Mouse (Mus musculus): ENCODE results near the gene Rin1. TPM values are rescaled to one million over a fixed set of nuclear protein-coding genes. Genes with fewer than 3 reads are reported as not detected.

Gene Rin1
- polyA plus RNA-seq, 1 experiment, result 0.13 TPM

- Histone ChIP-seq H3K4me1 (ENCODE audit: control insufficient read depth) (peaks cover 18% of the 10 kb centered on the region), H3K27me3 (ENCODE audit: control insufficient read depth) (peaks cover 47% of the 10 kb centered on the region), H3K9me3 (ENCODE audit: control insufficient read depth, low read length) (no peaks in the 10 kb centered on the region), H3K36me3 (ENCODE audit: control insufficient read depth) (peaks cover 27% of the 10 kb centered on the region), H3K4me3 (replicated peaks) (no peak overlapping the region)
- TF ChIP-seq GATA1 (IDR thresholded peaks at IDR 0.05; ENCODE audit: low read length), result no peak
- TF ChIP-seq TAL1 (IDR thresholded peaks at IDR 0.05; ENCODE audit: low read length), result no peak
Measured at GRCm38 (mm10) chr19:5052166-5052822, 2.0 kb downstream of the Rin1 start.

- Histone ChIP-seq H3K4me1 (ENCODE audit: control insufficient read depth) (peaks cover 23% of the 10 kb centered on the region), H3K9me3 (ENCODE audit: control insufficient read depth, low read length) (no peaks in the 10 kb centered on the region), H3K4me3 (replicated peaks) (no peak overlapping the region), H3K27me3 (ENCODE audit: control insufficient read depth) (peaks cover 47% of the 10 kb centered on the region), H3K36me3 (ENCODE audit: control insufficient read depth) (peaks cover 21% of the 10 kb centered on the region)
- no peak for TF ChIP-seq TAL1 (IDR thresholded peaks at IDR 0.05; ENCODE audit: low read length)
- TF ChIP-seq GATA1 (IDR thresholded peaks at IDR 0.05; ENCODE audit: low read length), result no peak
Measured at GRCm38 (mm10) chr19:5052853-5053252, 2.6 kb downstream of the Rin1 start.

GRCm38 (mm10) chr19:5053909-5054308 lies 3.6 kb downstream of the Rin1 start:
- TF ChIP-seq GATA1 (IDR thresholded peaks at IDR 0.05; ENCODE audit: low read length) (no peak), TAL1 (IDR thresholded peaks at IDR 0.05; ENCODE audit: low read length) (no peak)
- Histone ChIP-seq H3K36me3 (ENCODE audit: control insufficient read depth) (peaks cover 11% of the 10 kb centered on the region), H3K27me3 (ENCODE audit: control insufficient read depth) (peaks cover 47% of the 10 kb centered on the region), H3K9me3 (ENCODE audit: control insufficient read depth, low read length) (no peaks in the 10 kb centered on the region), H3K4me3 (replicated peaks) (no peak overlapping the region), H3K4me1 (ENCODE audit: control insufficient read depth) (peaks cover 34% of the 10 kb centered on the region)

- Histone ChIP-seq H3K4me1 (ENCODE audit: control insufficient read depth) (peaks cover 49% of the 10 kb centered on the region), H3K27me3 (ENCODE audit: control insufficient read depth) (peaks cover 35% of the 10 kb centered on the region), H3K36me3 (ENCODE audit: control insufficient read depth) (no peaks in the 10 kb centered on the region), H3K4me3 (replicated peaks) (no peak overlapping the region), H3K9me3 (ENCODE audit: control insufficient read depth, low read length) (no peaks in the 10 kb centered on the region)
- TF ChIP-seq GATA1 (IDR thresholded peaks at IDR 0.05; ENCODE audit: low read length) (no peak), TAL1 (IDR thresholded peaks at IDR 0.05; ENCODE audit: low read length) (no peak)
Measured at GRCm38 (mm10) chr19:5056251-5056650, 6.0 kb downstream of the Rin1 start.

- Histone ChIP-seq H3K27me3 (ENCODE audit: control insufficient read depth) (peaks cover 16% of the 10 kb centered on the region), H3K4me3 (replicated peaks) (no peak overlapping the region), H3K36me3 (ENCODE audit: control insufficient read depth) (no peaks in the 10 kb centered on the region), H3K4me1 (ENCODE audit: control insufficient read depth) (peaks cover 55% of the 10 kb centered on the region), H3K9me3 (ENCODE audit: control insufficient read depth, low read length) (no peaks in the 10 kb centered on the region)
- no peak for TF ChIP-seq TAL1 (IDR thresholded peaks at IDR 0.05; ENCODE audit: low read length)
- TF ChIP-seq GATA1 (IDR thresholded peaks at IDR 0.05; ENCODE audit: low read length), result no peak
Measured at GRCm38 (mm10) chr19:5057876-5058775, 7.8 kb downstream of the Rin1 start.

GRCm38 (mm10) chr19:5058801-5059771 lies 8.8 kb downstream of the Rin1 start:
- peaks cover 7% of the 10 kb centered on the region; the same call in 1 of the 2 replicates for H3K27me3 ChIP-seq (ENCODE audit: control insufficient read depth)
- H3K36me3 ChIP-seq (ENCODE audit: control insufficient read depth), result no peaks in the 10 kb centered on the region
- H3K9me3 ChIP-seq (ENCODE audit: control insufficient read depth, low read length), result no peaks in the 10 kb centered on the region
- TF ChIP-seq TAL1 (IDR thresholded peaks at IDR 0.05; ENCODE audit: low read length), result no peak
- no peak for TF ChIP-seq GATA1 (IDR thresholded peaks at IDR 0.05; ENCODE audit: low read length)
- H3K4me3 ChIP-seq (replicated peaks), result no peak overlapping the region
- H3K4me1 ChIP-seq (ENCODE audit: control insufficient read depth), result peaks cover 51% of the 10 kb centered on the region

- no peak for TF ChIP-seq TAL1 (IDR thresholded peaks at IDR 0.05; ENCODE audit: low read length)
- TF ChIP-seq GATA1 (IDR thresholded peaks at IDR 0.05; ENCODE audit: low read length), result no peak
- no peaks in the 10 kb centered on the region for H3K36me3 ChIP-seq (ENCODE audit: control insufficient read depth)
- H3K4me1 ChIP-seq (ENCODE audit: control insufficient read depth), result peaks cover 58% of the 10 kb centered on the region
- H3K27me3 ChIP-seq (ENCODE audit: control insufficient read depth), result no peaks in the 10 kb centered on the region; the same call in 1 of the 2 replicates
- no peaks in the 10 kb centered on the region for H3K9me3 ChIP-seq (ENCODE audit: control insufficient read depth, low read length)
- H3K4me3 ChIP-seq (replicated peaks), result no peak overlapping the region
Measured at GRCm38 (mm10) chr19:5060365-5061330, 10.4 kb downstream of the Rin1 start.

GRCm38 (mm10) chr19:5062041-5062440 lies 11.8 kb downstream of the Rin1 start:
- Histone ChIP-seq H3K4me3 (replicated peaks) (no peak overlapping the region), H3K9me3 (ENCODE audit: control insufficient read depth, low read length) (no peaks in the 10 kb centered on the region), H3K4me1 (ENCODE audit: control insufficient read depth) (peaks cover 56% of the 10 kb centered on the region), H3K27me3 (ENCODE audit: control insufficient read depth) (peaks cover 2% of the 10 kb centered on the region; the same call in 1 of the 2 replicates), H3K36me3 (ENCODE audit: control insufficient read depth) (no peaks in the 10 kb centered on the region)
- no peak for TF ChIP-seq TAL1 (IDR thresholded peaks at IDR 0.05; ENCODE audit: low read length)
- no peak for TF ChIP-seq GATA1 (IDR thresholded peaks at IDR 0.05; ENCODE audit: low read length)
